Mouse (Mus musculus): ENCODE measurements around the gene Ddx28. TPM values are rescaled to one million over a fixed set of nuclear protein-coding genes. Genes with fewer than 3 reads are reported as not detected.

Ddx28 gene
- total and polyA plus RNA-seq, 3 experiments = 9.9 to 22.6 (median 19.4) TPM

DNA sequence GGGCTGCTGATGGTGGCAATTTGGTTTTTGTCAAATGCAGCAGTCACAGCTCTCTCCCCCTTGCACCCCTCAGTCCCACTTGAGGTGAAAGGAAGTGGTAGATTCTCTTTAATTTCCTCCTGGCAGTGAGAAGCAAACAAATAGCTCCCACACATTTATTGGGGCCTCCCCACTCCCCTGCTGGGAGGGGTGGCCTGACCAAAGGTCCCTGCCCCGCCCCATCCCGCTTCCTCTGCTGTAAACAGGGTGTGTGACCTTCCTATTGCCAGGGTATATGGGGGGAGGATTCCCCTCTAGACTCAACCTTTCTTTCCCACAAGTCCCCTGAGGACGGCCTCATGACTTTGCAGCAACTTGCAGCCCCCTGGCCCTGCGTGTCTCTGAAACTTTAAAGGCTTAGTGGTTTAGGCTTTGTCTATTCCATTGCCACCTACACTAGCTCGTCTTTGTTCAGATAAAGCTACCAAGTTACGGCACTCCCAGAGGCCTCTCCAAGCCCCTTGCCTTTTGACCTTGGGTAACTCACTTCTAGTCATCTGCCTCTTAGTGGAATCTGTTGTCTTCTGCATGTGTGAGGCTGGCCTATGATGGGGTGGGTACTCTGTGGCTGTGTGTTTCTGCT lies 42.6 kb upstream of the Ddx28 start:
- Histone ChIP-seq H3K36me3 (replicated peaks) (peaks cover 75% of the 10 kb centered on the region), H3K4me3 (ENCODE audit: low read depth, low read length) (peak overlapping the region; percentile 25; the same call in 1 of the 2 replicates), H3K4me1 (ENCODE audit: insufficient read depth, low read depth, low read length) (peaks cover 43% of the 10 kb centered on the region), H3K27me3 (ENCODE audit: insufficient read depth, low read length) (no peaks in the 10 kb centered on the region), H3K9me3 (replicated peaks) (no peaks in the 10 kb centered on the region)
- ATAC-seq (ENCODE audit: extremely low read depth, insufficient number of reproducible peaks, low FRiP score, poor library complexity, severe bottlenecking) = no peak
- TF ChIP-seq TAL1 (conservative IDR thresholded peaks at IDR 0.05; ENCODE audit: low read depth, low read length) = no peak
- no peak for TF ChIP-seq GATA2 (IDR thresholded peaks at IDR 0.05; ENCODE audit: borderline replicate concordance, low read depth, low read length)
- no peak for TF ChIP-seq GATA1 (IDR thresholded peaks at IDR 0.05; ENCODE audit: borderline replicate concordance, low read length)
- TF ChIP-seq CTCF (IDR thresholded peaks at IDR 0.05; ENCODE audit: low read depth, low read length) = no peak
- TF ChIP-seq POLR2AphosphoS5 (IDR thresholded peaks at IDR 0.05; ENCODE audit: insufficient replicate concordance, low read depth, low read length) = no peak
- peak; percentile 69 for DNase-seq (ENCODE audit: low spot score)

DNA sequence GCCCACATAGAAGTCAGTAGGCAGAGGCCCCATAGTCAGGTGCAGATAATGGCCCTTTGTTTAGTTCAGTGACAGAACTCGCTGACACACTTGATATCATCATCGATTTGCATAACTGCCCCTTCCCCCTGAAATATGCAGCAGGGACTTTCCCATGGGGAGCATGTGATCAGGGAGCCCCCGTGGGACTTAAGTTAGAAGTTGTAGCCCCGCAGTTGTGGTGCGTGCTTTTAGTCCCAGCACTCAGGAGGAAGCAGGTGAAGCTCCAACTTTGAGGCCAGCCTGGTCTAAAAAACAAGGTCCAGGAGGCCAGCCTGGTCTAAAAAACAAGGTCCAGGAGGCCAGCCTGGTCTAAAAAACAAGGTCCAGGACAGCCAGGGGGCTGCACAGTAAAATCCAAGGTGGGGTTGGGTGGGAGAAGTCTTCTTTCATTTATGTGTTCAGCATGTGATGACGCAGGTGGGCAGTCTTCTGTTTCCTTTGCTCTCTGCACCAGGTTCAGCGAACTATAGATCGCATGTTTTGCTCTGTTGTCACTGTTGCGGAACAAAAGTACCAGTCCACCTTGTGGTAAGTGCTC lies 40.9 kb upstream of the Ddx28 start:
- H3K4me1 ChIP-seq (ENCODE audit: insufficient read depth, low read depth, low read length) = peaks cover 37% of the 10 kb centered on the region
- H3K4me3 ChIP-seq (ENCODE audit: low read depth, low read length) = no peak overlapping the region
- H3K27me3 ChIP-seq (ENCODE audit: insufficient read depth, low read length) = no peaks in the 10 kb centered on the region
- no peaks in the 10 kb centered on the region for H3K9me3 ChIP-seq (replicated peaks)
- peaks cover 91% of the 10 kb centered on the region for H3K36me3 ChIP-seq (replicated peaks)
- ATAC-seq (ENCODE audit: extremely low read depth, insufficient number of reproducible peaks, low FRiP score, poor library complexity, severe bottlenecking) = no peak
- TF ChIP-seq POLR2AphosphoS5 (IDR thresholded peaks at IDR 0.05; ENCODE audit: insufficient replicate concordance, low read depth, low read length) = no peak
- TF ChIP-seq GATA2 (IDR thresholded peaks at IDR 0.05; ENCODE audit: borderline replicate concordance, low read depth, low read length) = no peak
- TF ChIP-seq TAL1 (conservative IDR thresholded peaks at IDR 0.05; ENCODE audit: low read depth, low read length) = no peak
- no peak for TF ChIP-seq GATA1 (IDR thresholded peaks at IDR 0.05; ENCODE audit: borderline replicate concordance, low read length)
- no peak for DNase-seq (ENCODE audit: low spot score)

DNA sequence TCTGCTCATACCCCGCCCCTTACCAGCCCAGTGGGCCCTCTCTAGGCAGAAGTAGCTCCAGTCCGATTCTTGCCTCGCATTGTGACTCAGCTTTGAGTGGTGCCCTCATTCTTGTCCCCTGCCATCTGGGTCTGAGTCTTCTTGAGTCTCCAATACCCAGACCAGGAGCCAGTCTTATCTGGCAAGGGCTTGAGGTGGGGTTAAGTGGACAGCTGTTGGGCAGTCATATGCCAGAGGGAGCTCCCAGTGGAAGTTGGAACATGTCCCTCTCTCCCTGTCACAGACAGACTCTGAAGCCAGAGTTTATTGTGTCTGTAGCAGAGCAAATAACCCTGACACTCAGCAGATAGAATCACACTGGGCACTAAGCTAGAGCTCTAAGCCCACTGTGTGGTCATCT lies 39.4 kb upstream of the Ddx28 start:
- no peak for DNase-seq (ENCODE audit: low spot score)
- TF ChIP-seq GATA1 (IDR thresholded peaks at IDR 0.05; ENCODE audit: borderline replicate concordance, low read length) (no peak), GATA2 (IDR thresholded peaks at IDR 0.05; ENCODE audit: borderline replicate concordance, low read depth, low read length) (no peak), CTCF (IDR thresholded peaks at IDR 0.05; ENCODE audit: low read depth, low read length) (no peak), TAL1 (conservative IDR thresholded peaks at IDR 0.05; ENCODE audit: low read depth, low read length) (no peak), POLR2AphosphoS5 (IDR thresholded peaks at IDR 0.05; ENCODE audit: insufficient replicate concordance, low read depth, low read length) (no peak)
- H3K4me3 ChIP-seq (ENCODE audit: low read depth, low read length) = no peak overlapping the region
- no peak for ATAC-seq (ENCODE audit: extremely low read depth, insufficient number of reproducible peaks, low FRiP score, poor library complexity, severe bottlenecking)
- H3K36me3 ChIP-seq (replicated peaks) = peaks cover 94% of the 10 kb centered on the region
- H3K9me3 ChIP-seq (replicated peaks) = no peaks in the 10 kb centered on the region
- no peaks in the 10 kb centered on the region for H3K27me3 ChIP-seq (ENCODE audit: insufficient read depth, low read length)
- peaks cover 39% of the 10 kb centered on the region for H3K4me1 ChIP-seq (ENCODE audit: insufficient read depth, low read depth, low read length)

DNA sequence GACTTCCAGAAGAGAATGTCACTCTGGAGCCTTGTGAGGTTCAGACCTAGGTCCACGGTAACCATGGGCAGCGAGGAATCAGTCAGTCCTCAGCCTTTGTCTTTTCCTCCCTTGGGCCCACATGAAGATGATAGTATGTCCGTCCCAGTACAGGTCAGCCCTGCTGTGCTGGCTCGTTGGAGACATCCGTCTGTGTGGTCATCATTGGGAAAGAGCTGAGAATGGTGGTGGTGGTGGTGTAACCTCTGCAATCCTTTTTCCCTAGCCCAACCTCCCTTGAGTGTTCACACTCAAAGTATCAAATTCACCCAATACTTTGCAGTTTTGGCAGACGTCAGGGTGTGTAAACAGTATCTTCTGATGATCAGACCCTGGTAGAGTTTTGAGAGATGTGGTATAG lies 38.2 kb upstream of the Ddx28 start:
- no peak for TF ChIP-seq POLR2AphosphoS5 (IDR thresholded peaks at IDR 0.05; ENCODE audit: insufficient replicate concordance, low read depth, low read length)
- no peak for TF ChIP-seq TAL1 (conservative IDR thresholded peaks at IDR 0.05; ENCODE audit: low read depth, low read length)
- no peak for TF ChIP-seq GATA2 (IDR thresholded peaks at IDR 0.05; ENCODE audit: borderline replicate concordance, low read depth, low read length)
- no peak for TF ChIP-seq CTCF (IDR thresholded peaks at IDR 0.05; ENCODE audit: low read depth, low read length)
- no peak for TF ChIP-seq GATA1 (IDR thresholded peaks at IDR 0.05; ENCODE audit: borderline replicate concordance, low read length)
- ATAC-seq (ENCODE audit: extremely low read depth, insufficient number of reproducible peaks, low FRiP score, poor library complexity, severe bottlenecking) = no peak
- no peak for DNase-seq (ENCODE audit: low spot score)
- no peaks in the 10 kb centered on the region for H3K9me3 ChIP-seq (replicated peaks)
- peaks cover 92% of the 10 kb centered on the region for H3K36me3 ChIP-seq (replicated peaks)
- H3K27me3 ChIP-seq (ENCODE audit: insufficient read depth, low read length) = no peaks in the 10 kb centered on the region
- H3K4me3 ChIP-seq (ENCODE audit: low read depth, low read length) = no peak overlapping the region
- peaks cover 36% of the 10 kb centered on the region for H3K4me1 ChIP-seq (ENCODE audit: insufficient read depth, low read depth, low read length)

DNA sequence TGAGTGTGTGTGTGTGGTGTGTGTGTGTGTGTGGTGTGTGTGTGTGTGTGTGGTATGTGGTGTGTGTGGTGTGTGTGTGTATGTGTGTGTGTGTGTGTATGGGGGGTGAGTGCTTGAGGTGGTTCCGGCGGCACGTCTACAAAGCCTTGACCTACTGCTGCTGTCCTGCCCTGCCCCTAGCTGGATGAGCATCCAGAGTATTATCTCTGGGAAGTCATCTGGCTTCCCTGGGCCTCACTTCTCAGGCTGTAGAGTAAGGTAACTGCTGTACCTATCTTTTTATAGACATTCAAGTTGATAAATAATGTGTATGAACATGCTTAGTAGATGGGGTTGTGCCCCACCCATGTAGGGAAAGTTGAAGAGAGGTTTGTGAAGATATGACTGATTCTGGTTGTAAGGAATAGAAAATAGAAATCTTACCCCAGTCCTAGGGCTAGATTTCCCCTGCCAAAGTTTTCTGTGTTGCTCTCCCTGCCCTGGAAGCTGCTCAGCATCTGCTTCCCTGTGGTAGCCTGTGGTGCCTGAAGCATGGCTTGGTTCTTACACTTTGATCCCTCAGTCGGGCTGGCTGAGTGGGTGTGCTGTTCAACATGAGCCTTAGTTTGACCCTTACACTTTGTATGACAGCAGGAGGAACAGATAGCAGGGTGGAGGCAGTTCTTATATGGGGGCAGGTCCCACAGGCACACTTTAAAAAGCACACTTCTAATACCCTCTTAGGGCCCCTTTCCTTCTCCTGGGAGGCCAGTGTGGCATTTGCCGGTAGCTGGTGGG lies 36.4 kb upstream of the Ddx28 start:
- Histone ChIP-seq H3K27me3 (ENCODE audit: insufficient read depth, low read length) (no peaks in the 10 kb centered on the region), H3K9me3 (replicated peaks) (no peaks in the 10 kb centered on the region), H3K36me3 (replicated peaks) (peaks cover 91% of the 10 kb centered on the region), H3K4me3 (ENCODE audit: low read depth, low read length) (no peak overlapping the region), H3K4me1 (ENCODE audit: insufficient read depth, low read depth, low read length) (peaks cover 27% of the 10 kb centered on the region)
- DNase-seq (ENCODE audit: low spot score) (no peak), ATAC-seq (ENCODE audit: extremely low read depth, insufficient number of reproducible peaks, low FRiP score, poor library complexity, severe bottlenecking) (no peak)
- TF ChIP-seq GATA2 (IDR thresholded peaks at IDR 0.05; ENCODE audit: borderline replicate concordance, low read depth, low read length) (no peak), POLR2AphosphoS5 (IDR thresholded peaks at IDR 0.05; ENCODE audit: insufficient replicate concordance, low read depth, low read length) (no peak)

DNA sequence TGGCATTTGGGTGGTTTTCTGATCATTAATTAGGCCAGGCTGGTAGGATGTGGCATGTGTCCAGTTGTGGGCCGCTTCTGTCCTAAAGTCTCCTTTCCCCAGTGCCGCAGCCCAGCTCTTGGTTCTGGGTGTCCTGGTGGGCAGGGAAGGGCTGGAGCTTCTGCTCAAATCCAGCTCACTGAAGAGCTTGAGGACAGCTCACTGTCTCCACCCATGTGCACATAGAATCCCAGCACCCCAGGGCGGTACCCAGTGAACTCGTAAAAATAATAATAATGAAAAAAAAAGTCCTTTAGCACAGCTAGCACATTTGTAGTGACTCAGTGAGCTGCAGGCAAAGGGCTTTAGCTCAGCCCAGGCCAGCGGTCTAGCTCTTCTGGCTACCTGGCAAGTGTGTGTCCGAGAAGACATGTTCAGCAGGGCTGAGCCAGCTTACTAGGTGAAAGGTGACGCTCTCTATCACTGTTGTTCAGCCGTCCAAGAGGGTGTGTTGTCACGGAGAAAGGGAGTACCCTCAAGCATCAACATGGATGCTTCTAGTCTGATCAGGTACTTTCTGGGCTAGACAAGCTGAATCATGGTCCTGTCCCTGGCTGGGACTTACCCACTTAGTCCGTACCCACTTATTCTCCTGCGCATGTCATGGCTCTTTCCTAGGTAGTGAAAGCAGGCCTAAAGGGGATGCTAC lies 35.3 kb upstream of the Ddx28 start:
- TF ChIP-seq GATA1 (IDR thresholded peaks at IDR 0.05; ENCODE audit: borderline replicate concordance, low read length) = no peak
- TF ChIP-seq GATA2 (IDR thresholded peaks at IDR 0.05; ENCODE audit: borderline replicate concordance, low read depth, low read length) = no peak
- TF ChIP-seq TAL1 (conservative IDR thresholded peaks at IDR 0.05; ENCODE audit: low read depth, low read length) = no peak
- TF ChIP-seq POLR2AphosphoS5 (IDR thresholded peaks at IDR 0.05; ENCODE audit: insufficient replicate concordance, low read depth, low read length) = no peak
- TF ChIP-seq CTCF (IDR thresholded peaks at IDR 0.05; ENCODE audit: low read depth, low read length) = no peak
- DNase-seq (ENCODE audit: low spot score) (no peak), ATAC-seq (ENCODE audit: extremely low read depth, insufficient number of reproducible peaks, low FRiP score, poor library complexity, severe bottlenecking) (no peak)
- Histone ChIP-seq H3K9me3 (replicated peaks) (no peaks in the 10 kb centered on the region), H3K4me1 (ENCODE audit: insufficient read depth, low read depth, low read length) (peaks cover 25% of the 10 kb centered on the region), H3K4me3 (ENCODE audit: low read depth, low read length) (no peak overlapping the region), H3K36me3 (replicated peaks) (peaks cover 89% of the 10 kb centered on the region), H3K27me3 (ENCODE audit: insufficient read depth, low read length) (no peaks in the 10 kb centered on the region)

Measured in G1E (cell line).